Mouse (Mus musculus): Measurements from ENCODE around the gene Btn1a1.
A peak's percentile ranks its signal among the peaks of the same experiment; 100 is the strongest.

Btn1a1 gene

GRCm38 (mm10) chr13:23436861-23437822 lies 28.6 kb downstream of the Btn1a1 start:
- peak; percentile 73 for DNase-seq (ENCODE audit: low spot score)

- peak; percentile 70 for DNase-seq (ENCODE audit: low spot score)
Observed at GRCm38 (mm10) chr13:23436231-23436661, 29.5 kb downstream of the Btn1a1 start.

GRCm38 (mm10) chr13:23435676-23436075 lies 30.0 kb downstream of the Btn1a1 start:
- DNase-seq (ENCODE audit: low spot score): no peak

- DNase-seq (ENCODE audit: low spot score): no peak
Observed at GRCm38 (mm10) chr13:23435241-23435640, 30.5 kb downstream of the Btn1a1 start.

- DNase-seq (ENCODE audit: low spot score): no peak
Observed at GRCm38 (mm10) chr13:23434426-23434825, 31.3 kb downstream of the Btn1a1 start.

GRCm38 (mm10) chr13:23433801-23434200 lies 31.9 kb downstream of the Btn1a1 start:
- no peak for DNase-seq (ENCODE audit: low spot score)

GRCm38 (mm10) chr13:23433206-23433605 lies 32.5 kb downstream of the Btn1a1 start:
- no peak for DNase-seq (ENCODE audit: low spot score)

GRCm38 (mm10) chr13:23432562-23433201 lies 33.0 kb downstream of the Btn1a1 start:
- DNase-seq (ENCODE audit: low spot score): peak; percentile 97

GRCm38 (mm10) chr13:23431351-23431771 lies 34.3 kb downstream of the Btn1a1 start:
- DNase-seq (ENCODE audit: low spot score): peak; percentile 79

- peak; percentile 82 for DNase-seq (ENCODE audit: low spot score)
Observed at GRCm38 (mm10) chr13:23430734-23431133, 35.0 kb downstream of the Btn1a1 start.

GRCm38 (mm10) chr13:23429771-23430380 lies 35.8 kb downstream of the Btn1a1 start:
- no peak for DNase-seq (ENCODE audit: low spot score)

GRCm38 (mm10) chr13:23428166-23428993 lies 37.3 kb downstream of the Btn1a1 start:
- DNase-seq (ENCODE audit: low spot score): no peak

- no peak for DNase-seq (ENCODE audit: low spot score)
Observed at GRCm38 (mm10) chr13:23427401-23427910, 38.2 kb downstream of the Btn1a1 start.

GRCm38 (mm10) chr13:23426922-23427321 lies 38.8 kb downstream of the Btn1a1 start:
- DNase-seq (ENCODE audit: low spot score): peak; percentile 51

GRCm38 (mm10) chr13:23426335-23426734 lies 39.4 kb downstream of the Btn1a1 start:
- DNase-seq (ENCODE audit: low spot score): no peak

GRCm38 (mm10) chr13:23425505-23425904 lies 40.2 kb downstream of the Btn1a1 start:
- peak; percentile 63 for DNase-seq (ENCODE audit: low spot score)

- peak; percentile 92 for DNase-seq (ENCODE audit: low spot score)
Observed at GRCm38 (mm10) chr13:23424494-23425325, 41.0 kb downstream of the Btn1a1 start.

- no peak for DNase-seq (ENCODE audit: low spot score)
Observed at GRCm38 (mm10) chr13:23424052-23424380, 41.7 kb downstream of the Btn1a1 start.

GRCm38 (mm10) chr13:23423286-23424051 lies 42.2 kb downstream of the Btn1a1 start, which contains the start of gene Abt1:
Gene Abt1, minus strand, starts transcription at chr13:23423866.
- peak; percentile 98 for DNase-seq (ENCODE audit: low spot score)

- DNase-seq (ENCODE audit: low spot score): no peak
Observed at GRCm38 (mm10) chr13:23422351-23422750, 43.4 kb downstream of the Btn1a1 start.

Data from testis, postnatal 10 days (tissue).